Mouse (Mus musculus) olfactory bulb, adult 2 months (tissue): ENCODE results near the gene Gm28308. TPM values are rescaled to one million over a fixed set of nuclear protein-coding genes. Genes with fewer than 3 reads are reported as not detected.

ENCODE experiments used
- H3K27ac ChIP-seq: fragments of 200-500 bp; 2 replicates; pipeline ENCODE4 v1.5.1; 2012; ENCODE audit warnings: low read depth, low read length; ENCODE audit not compliant: insufficient read depth
- H3K4me1 ChIP-seq: fragments of 200-500 bp; 2 replicates; pipeline ENCODE4 v1.6.1; 2012; ENCODE audit warnings: low read length; ENCODE audit not compliant: control insufficient read depth, insufficient read depth
- H3K4me3 ChIP-seq: fragments of 200-500 bp; 2 replicates; pipeline ENCODE4 v1.5.1; 2012; ENCODE audit warnings: mild to moderate bottlenecking, low read depth, low read length, moderate library complexity; ENCODE audit not compliant: insufficient read depth
- CTCF ChIP-seq: fragments of 200-500 bp; IDR thresholded peaks from 2 replicates; pipeline ENCODE4 v1.5.1; 2012; ENCODE audit warnings: low read depth, mild to moderate bottlenecking, low read length, moderate library complexity; ENCODE audit not compliant: insufficient read depth
- POLR2A ChIP-seq: fragments of 200-500 bp; IDR thresholded peaks from 2 replicates; pipeline ENCODE4 v1.6.1; 2012; ENCODE audit warnings: mild to moderate bottlenecking, low read depth, low read length, moderate library complexity; ENCODE audit not compliant: insufficient read depth
- WGBS: fragments of 180-500 bp; shearing (Covaris S2); methylation state at CpG from one replicate; pipeline ENCODE4 v1.1.7; 2018; 5-methylcytosine and 5-hydroxymethylcytosine counted together
- polyA plus RNA-seq: library from polyadenylated mRNA; stranded (reverse); fragments of >200 nt; gene quantifications from 2 replicates; pipeline ENCODE4 v1.2.4, GENCODE M21; 2012; ENCODE audit warnings: low replicate concordance; ENCODE audit not compliant: missing spikeins, insufficient read depth, insufficient read length

Gene Gm28308
- polyA plus RNA-seq, 1 experiment: not detected

DNA sequence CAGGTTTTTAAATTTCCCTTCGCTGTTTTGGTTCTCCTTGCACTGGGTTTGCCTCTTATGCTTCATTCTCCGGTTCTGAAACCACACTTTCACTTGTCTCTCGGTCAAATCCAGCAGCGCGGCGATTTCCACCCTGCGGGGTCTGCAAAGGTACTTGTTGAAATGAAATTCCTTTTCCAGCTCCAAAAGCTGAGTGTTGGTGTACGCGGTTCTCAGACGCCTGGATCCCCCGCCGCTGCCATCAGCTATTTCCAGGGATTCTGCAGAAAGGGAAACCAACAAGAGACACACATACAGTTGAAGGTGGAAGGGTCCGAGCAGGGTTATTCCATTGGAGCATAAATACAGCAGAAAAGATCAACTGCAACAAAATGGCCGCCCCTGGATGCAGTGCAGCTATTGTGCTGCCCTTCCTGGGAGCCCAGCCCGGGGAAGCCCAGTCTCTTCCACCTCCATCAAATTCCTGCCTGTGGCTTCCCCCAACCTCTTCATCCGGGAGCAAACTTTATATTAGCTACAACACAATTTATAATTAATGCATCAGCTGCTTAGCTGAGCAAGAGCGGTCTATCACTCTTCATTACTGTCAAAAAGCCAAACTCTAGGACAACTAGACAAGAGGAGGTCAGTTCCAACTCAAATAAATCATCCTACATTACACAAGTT is 49.6 kb downstream of the Gm28308 start:
- WGBS: 2% methylated on average over 17 of the region's 17 CpGs
- H3K4me3 ChIP-seq: no peak overlapping the region
- TF ChIP-seq POLR2A: no peak
- TF ChIP-seq CTCF: no peak
- H3K4me1 ChIP-seq: peaks cover 3% of the 10 kb centered on the region; the same call in 1 of the 2 replicates
- H3K27ac ChIP-seq: no peak overlapping the region

- Histone ChIP-seq H3K27ac (no peak overlapping the region), H3K4me3 (no peak overlapping the region), H3K4me1 (peaks cover 7% of the 10 kb centered on the region)
- TF ChIP-seq CTCF (no peak), POLR2A (no peak)
- WGBS: 5% methylated on average over 14 of the region's 14 CpGs
Observed at GRCm38 (mm10) chr6:52162611-52163365, 50.4 kb downstream of the Gm28308 start.

- H3K27ac ChIP-seq: no peak overlapping the region
- peaks cover 7% of the 10 kb centered on the region for H3K4me1 ChIP-seq
- TF ChIP-seq CTCF: no peak
- TF ChIP-seq POLR2A: no peak
- WGBS: 8% methylated on average over 1 of the region's 1 CpGs
- H3K4me3 ChIP-seq: no peak overlapping the region
Observed at GRCm38 (mm10) chr6:52162093-52162380, 51.1 kb downstream of the Gm28308 start.

- WGBS: 4% methylated on average over 8 of the region's 8 CpGs
- H3K4me3 ChIP-seq: no peak overlapping the region
- H3K4me1 ChIP-seq: peaks cover 7% of the 10 kb centered on the region
- no peak for TF ChIP-seq CTCF
- no peak for TF ChIP-seq POLR2A
- no peak overlapping the region for H3K27ac ChIP-seq
Observed at GRCm38 (mm10) chr6:52161336-52162092, 51.6 kb downstream of the Gm28308 start.

DNA sequence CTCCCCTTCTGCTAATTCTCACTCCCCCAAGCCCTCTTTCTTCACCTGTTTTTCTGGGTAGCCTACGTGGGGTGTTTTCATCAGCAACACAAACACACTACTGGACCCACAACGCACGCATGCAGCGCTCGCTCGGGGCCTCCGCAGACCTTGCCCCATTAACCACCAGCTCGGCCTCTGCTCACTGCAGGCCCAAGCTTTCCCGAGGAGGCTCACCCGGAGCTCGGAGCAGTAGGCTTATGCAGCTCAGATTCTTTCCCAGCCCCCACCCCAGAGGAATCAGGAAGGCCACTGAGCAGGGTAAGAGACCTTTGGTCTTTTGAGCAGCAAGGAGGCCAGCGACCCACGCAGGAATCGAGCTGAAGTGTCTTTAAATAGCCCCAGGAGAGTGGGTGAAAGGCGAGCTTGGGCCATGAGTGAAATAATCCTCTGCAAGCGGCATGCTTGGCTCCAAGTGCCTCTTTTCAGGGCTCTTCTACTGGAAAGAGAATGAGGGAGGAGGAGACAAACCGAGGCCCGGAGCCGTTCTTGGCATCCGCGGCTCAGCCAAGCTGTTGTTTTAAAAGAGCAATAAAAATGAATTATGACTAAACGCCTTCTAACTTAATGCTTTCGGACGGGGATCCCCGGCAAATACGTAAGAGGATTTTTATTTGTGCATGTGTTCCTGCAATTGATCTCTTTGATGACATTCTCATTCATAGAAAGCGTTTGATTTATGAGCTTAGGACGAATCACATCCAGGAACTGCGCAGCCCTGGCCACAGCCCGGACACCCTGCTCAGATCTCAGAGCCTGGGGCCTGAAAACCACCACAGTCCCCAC is 52.4 kb downstream of the Gm28308 start:
- no peak overlapping the region for H3K4me3 ChIP-seq
- WGBS: 4% methylated on average over 30 of the region's 30 CpGs
- H3K27ac ChIP-seq: no peak overlapping the region
- H3K4me1 ChIP-seq: peaks cover 7% of the 10 kb centered on the region
- no peak for TF ChIP-seq POLR2A
- TF ChIP-seq CTCF: no peak

GRCm38 (mm10) chr6:52159979-52160378 is 53.2 kb downstream of the Gm28308 start:
- Histone ChIP-seq H3K27ac (no peak overlapping the region), H3K4me3 (no peak overlapping the region), H3K4me1 (peaks cover 7% of the 10 kb centered on the region)
- TF ChIP-seq POLR2A: no peak
- WGBS: 8% methylated on average over 9 of the region's 9 CpGs

DNA sequence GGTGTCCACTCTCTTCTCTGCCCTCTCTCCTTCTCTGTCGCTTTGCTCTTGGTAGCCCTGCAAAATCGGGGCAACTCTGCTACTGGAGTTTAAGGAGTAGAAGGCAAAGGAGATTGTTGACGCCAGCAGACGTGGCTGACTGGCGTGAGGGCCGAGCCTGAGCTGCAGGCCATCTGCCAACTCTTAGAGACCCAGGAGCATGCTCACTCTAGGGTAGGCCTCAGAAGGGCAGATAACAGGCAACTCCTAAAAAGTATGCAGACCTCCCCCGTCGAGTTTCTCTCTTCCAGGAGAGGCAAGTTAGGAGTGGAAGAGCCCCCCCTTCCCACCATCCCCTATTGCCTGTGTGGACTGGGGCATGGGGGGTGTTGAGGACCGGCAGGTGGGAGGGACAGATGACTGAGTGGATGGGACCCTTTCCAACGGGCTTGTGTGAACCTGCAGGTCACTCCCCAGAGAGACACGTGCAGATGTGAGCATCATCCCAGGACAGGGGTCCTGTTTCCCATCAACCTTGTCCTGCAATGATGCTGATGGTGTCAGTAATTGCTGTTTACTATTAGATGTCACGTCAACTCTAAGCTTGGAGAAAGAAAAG is 53.9 kb downstream of the Gm28308 start:
- H3K4me3 ChIP-seq: no peak overlapping the region
- H3K27ac ChIP-seq: no peak overlapping the region
- WGBS: 5% methylated on average over 12 of the region's 12 CpGs
- peaks cover 7% of the 10 kb centered on the region for H3K4me1 ChIP-seq
- TF ChIP-seq CTCF: no peak
- TF ChIP-seq POLR2A: no peak

DNA sequence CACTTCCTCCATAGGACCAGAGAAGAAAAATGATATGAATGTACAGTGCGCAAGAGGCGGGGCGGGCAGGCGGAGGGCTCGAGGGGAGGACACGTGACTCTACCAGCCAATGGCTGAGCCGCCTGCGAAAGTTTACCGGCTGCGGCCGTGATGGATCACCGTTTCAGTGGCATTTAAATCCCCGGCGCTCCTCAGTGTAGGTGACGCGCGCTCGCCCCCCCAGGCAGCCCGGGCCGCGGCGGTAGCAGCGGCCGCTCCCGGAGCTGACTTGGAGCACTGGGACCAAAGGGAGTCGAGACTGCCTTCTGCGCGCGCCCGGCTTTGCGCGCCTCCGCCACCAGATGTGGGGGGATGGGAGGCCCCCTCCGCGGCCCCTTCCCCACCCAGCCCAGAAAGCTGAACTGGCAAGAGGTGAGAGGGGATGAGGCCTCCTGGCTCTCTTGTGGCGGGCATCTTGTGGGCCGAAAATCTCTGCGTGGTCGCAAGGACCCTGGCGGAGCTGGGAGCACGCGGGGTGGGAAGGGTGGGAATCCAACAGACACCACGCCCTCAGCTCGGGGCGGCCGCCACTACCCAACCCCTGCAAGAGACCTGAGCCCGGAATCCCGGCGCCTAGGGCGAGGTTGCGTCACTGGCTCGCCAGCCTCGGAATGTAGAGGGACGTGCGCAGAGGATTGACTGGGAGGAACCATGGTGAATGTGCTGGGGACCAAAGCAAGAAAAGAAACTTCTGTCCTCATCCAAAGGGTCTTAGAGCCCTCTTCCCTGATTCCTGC is 54.7 kb downstream of the Gm28308 start, which contains the start of gene Hoxa1:
Gene Hoxa1 (minus strand): TSS at position 42 of the 776 bp plus-strand sequence.
- no peak for TF ChIP-seq POLR2A
- no peak for TF ChIP-seq CTCF
- Histone ChIP-seq H3K27ac (no peak within 1 kb of the TSS), H3K4me3 (peak within 1 kb of the TSS; percentile 13; the same call in 1 of the 2 replicates), H3K4me1 (peaks cover 7% of the 10 kb centered on the region)
- under 1% methylated on average over 54 of the region's 55 CpGs for WGBS
